Mouse (Mus musculus): ENCODE data around the gene Kcnn1. TPM values are rescaled to one million over a fixed set of nuclear protein-coding genes. Genes with fewer than 3 reads are reported as not detected.

Gene Kcnn1
- total and polyA plus RNA-seq, 3 experiments, result 0.03 to 0.22 TPM; not detected in 1

GRCm38 (mm10) chr8:70873364-70873985, 10.4 kb upstream of the Kcnn1 start, which contains the start of gene Ccdc124:
Ccdc124 (minus strand) TSS chr8:70873935.
- peaks cover 7% of the 10 kb centered on the region; the same call in 1 of the 2 replicates for H3K27me3 ChIP-seq (ENCODE audit: insufficient read depth, low read length)
- H3K36me3 ChIP-seq (replicated peaks), result peaks cover 33% of the 10 kb centered on the region
- H3K4me3 ChIP-seq (ENCODE audit: low read depth, low read length), result peak within 1 kb of the TSS; percentile 86
- H3K4me1 ChIP-seq (ENCODE audit: insufficient read depth, low read depth, low read length), result peaks cover 44% of the 10 kb centered on the region
- ATAC-seq (ENCODE audit: extremely low read depth, insufficient number of reproducible peaks, low FRiP score, poor library complexity, severe bottlenecking) (peak; percentile 77), DNase-seq (ENCODE audit: low spot score) (peak; percentile 92)
- no peaks in the 10 kb centered on the region for H3K9me3 ChIP-seq (replicated peaks)
- TF ChIP-seq GATA1 (IDR thresholded peaks at IDR 0.05; ENCODE audit: borderline replicate concordance, low read length) (no peak), GATA2 (IDR thresholded peaks at IDR 0.05; ENCODE audit: borderline replicate concordance, low read depth, low read length) (no peak), POLR2AphosphoS5 (IDR thresholded peaks at IDR 0.05; ENCODE audit: insufficient replicate concordance, low read depth, low read length) (no peak), CTCF (IDR thresholded peaks at IDR 0.05; ENCODE audit: low read depth, low read length) (peak; percentile 76), TAL1 (conservative IDR thresholded peaks at IDR 0.05; ENCODE audit: low read depth, low read length) (no peak)

DNA sequence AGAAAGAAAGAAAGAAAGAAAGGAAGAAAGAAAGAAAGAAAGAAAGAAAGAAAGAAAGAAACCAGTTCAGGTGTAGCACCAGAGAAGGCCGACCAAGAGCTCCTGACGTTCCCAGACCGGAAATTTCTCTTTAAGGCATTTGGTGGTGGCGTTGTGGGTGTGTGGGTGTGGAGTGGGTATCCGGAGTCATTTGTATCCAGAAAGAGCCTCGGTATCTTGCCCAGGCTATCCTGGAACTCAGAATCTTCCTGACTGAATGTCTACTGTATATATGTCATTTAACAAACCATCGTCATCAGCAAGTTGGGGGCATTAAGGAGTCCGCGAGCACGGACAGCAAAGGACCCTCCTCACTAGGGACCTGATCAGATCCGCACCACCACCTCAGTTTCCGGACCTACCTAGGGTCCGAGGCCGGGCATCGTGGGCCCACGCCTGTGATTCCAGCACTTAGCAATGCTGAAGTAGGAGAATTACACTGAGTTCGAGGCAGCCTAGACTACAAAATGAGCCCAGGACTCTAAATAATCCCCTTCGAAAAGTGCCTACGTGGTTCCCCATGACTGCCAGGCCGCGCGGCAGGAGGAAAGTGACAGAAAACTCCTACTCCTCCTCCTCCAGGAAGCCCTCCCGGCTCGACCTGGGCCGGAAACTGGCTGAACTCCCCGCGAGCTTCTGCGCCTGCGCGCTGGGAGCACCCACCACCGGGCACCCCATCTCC, 9.7 kb upstream of the Kcnn1 start:
- DNase-seq (ENCODE audit: low spot score) (no peak), ATAC-seq (ENCODE audit: extremely low read depth, insufficient number of reproducible peaks, low FRiP score, poor library complexity, severe bottlenecking) (no peak)
- no peak for TF ChIP-seq CTCF (IDR thresholded peaks at IDR 0.05; ENCODE audit: low read depth, low read length)
- TF ChIP-seq TAL1 (conservative IDR thresholded peaks at IDR 0.05; ENCODE audit: low read depth, low read length), result no peak
- no peak for TF ChIP-seq GATA1 (IDR thresholded peaks at IDR 0.05; ENCODE audit: borderline replicate concordance, low read length)
- no peak for TF ChIP-seq POLR2AphosphoS5 (IDR thresholded peaks at IDR 0.05; ENCODE audit: insufficient replicate concordance, low read depth, low read length)
- Histone ChIP-seq H3K9me3 (replicated peaks) (no peaks in the 10 kb centered on the region), H3K4me3 (ENCODE audit: low read depth, low read length) (peak overlapping the region; percentile 86), H3K4me1 (ENCODE audit: insufficient read depth, low read depth, low read length) (peaks cover 47% of the 10 kb centered on the region), H3K36me3 (replicated peaks) (peaks cover 40% of the 10 kb centered on the region), H3K27me3 (ENCODE audit: insufficient read depth, low read length) (no peaks in the 10 kb centered on the region)

DNA sequence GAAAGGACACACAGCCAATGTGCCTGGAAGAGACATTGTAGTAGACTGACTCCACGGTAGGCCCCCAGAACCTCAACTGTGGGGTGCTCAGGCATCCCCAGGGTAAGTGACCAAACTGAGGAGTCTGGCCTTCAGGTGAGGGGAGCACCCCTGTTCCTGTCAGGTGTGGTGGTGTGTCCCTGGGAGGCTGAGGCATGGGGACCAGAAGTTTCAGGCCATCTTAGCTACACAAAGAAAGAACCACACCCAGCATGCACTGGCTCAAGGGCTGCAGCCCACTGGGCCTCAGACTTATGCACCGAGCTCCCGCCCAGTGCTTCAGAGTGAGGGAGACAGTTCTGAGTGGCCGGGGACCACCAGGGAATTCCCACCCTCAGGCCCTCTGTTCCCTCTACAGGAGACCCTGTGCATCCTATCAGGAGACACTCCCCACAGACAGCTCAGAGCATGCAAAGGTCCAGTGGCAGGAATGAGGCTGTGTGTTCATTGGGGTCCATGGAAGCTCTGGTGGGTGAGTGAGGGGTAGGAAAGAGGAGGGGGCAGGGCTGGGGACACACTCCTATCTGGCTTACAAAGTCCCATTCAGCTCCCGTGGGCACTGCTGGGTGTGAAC, 8.2 kb upstream of the Kcnn1 start:
- H3K4me1 ChIP-seq (ENCODE audit: insufficient read depth, low read depth, low read length), result peaks cover 51% of the 10 kb centered on the region
- no peak for ATAC-seq (ENCODE audit: extremely low read depth, insufficient number of reproducible peaks, low FRiP score, poor library complexity, severe bottlenecking)

DNA sequence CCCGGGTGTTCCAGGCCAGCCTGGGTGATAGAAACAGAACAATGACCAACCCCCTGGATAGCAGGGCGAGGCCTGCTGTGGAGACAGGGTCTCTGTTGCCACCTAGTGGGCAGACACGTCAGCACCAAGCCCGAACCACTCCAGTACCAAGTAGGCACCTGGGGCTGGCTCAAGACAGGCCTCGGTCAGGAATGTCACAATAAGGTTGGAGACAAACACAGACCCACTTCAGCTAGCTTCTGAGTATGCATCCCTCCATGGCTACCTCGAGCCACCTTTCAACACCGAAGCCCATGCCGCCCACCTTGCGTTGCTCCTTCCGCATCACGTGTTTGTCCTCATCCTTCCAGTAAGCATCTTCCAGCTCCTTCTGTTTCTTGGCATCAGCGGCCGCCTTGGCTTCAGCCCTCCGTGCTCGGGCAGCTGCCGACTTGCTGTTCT, 6.6 kb upstream of the Kcnn1 start:
- H3K4me1 ChIP-seq (ENCODE audit: insufficient read depth, low read depth, low read length), result peaks cover 68% of the 10 kb centered on the region
- H3K36me3 ChIP-seq (replicated peaks), result peaks cover 52% of the 10 kb centered on the region
- no peak overlapping the region for H3K4me3 ChIP-seq (ENCODE audit: low read depth, low read length)
- H3K9me3 ChIP-seq (replicated peaks), result no peaks in the 10 kb centered on the region
- ATAC-seq (ENCODE audit: extremely low read depth, insufficient number of reproducible peaks, low FRiP score, poor library complexity, severe bottlenecking), result no peak
- peak; percentile 81 for TF ChIP-seq CTCF (IDR thresholded peaks at IDR 0.05; ENCODE audit: low read depth, low read length)
- no peak for TF ChIP-seq POLR2AphosphoS5 (IDR thresholded peaks at IDR 0.05; ENCODE audit: insufficient replicate concordance, low read depth, low read length)
- TF ChIP-seq GATA2 (IDR thresholded peaks at IDR 0.05; ENCODE audit: borderline replicate concordance, low read depth, low read length), result no peak
- no peak for TF ChIP-seq TAL1 (conservative IDR thresholded peaks at IDR 0.05; ENCODE audit: low read depth, low read length)
- peaks cover 4% of the 10 kb centered on the region for H3K27me3 ChIP-seq (ENCODE audit: insufficient read depth, low read length)
- DNase-seq (ENCODE audit: low spot score), result peak; percentile 72

More for the DNA sequence above, 8.2 kb upstream of the Kcnn1 start:
- no peak for TF ChIP-seq CTCF (IDR thresholded peaks at IDR 0.05; ENCODE audit: low read depth, low read length)
- no peak for TF ChIP-seq GATA1 (IDR thresholded peaks at IDR 0.05; ENCODE audit: borderline replicate concordance, low read length)
- TF ChIP-seq GATA2 (IDR thresholded peaks at IDR 0.05; ENCODE audit: borderline replicate concordance, low read depth, low read length), result no peak
- no peak for TF ChIP-seq POLR2AphosphoS5 (IDR thresholded peaks at IDR 0.05; ENCODE audit: insufficient replicate concordance, low read depth, low read length)
- no peak for TF ChIP-seq TAL1 (conservative IDR thresholded peaks at IDR 0.05; ENCODE audit: low read depth, low read length)
- no peaks in the 10 kb centered on the region for H3K27me3 ChIP-seq (ENCODE audit: insufficient read depth, low read length)
- no peaks in the 10 kb centered on the region for H3K9me3 ChIP-seq (replicated peaks)
- H3K36me3 ChIP-seq (replicated peaks), result peaks cover 52% of the 10 kb centered on the region
- peak overlapping the region; percentile 61; the same call in 1 of the 2 replicates for H3K4me3 ChIP-seq (ENCODE audit: low read depth, low read length)
- no peak for DNase-seq (ENCODE audit: low spot score)

DNA sequence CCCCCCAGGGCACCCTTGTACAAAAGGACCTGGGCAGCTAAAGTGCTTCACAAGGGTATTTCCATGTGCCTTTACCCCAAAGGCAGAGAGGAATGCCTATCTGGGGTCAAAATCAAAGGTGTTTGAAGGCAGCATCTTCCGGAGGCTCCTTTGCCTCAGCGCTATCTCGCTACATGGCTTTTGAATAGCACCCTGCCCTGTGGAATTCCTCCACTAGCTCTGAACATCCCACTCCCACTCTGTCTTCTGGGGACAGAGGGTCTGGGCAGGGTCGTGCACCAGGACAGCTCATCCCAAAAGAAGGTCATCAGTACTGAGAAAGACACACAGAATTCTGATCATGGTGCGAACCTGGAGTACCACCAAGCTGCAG, 6.1 kb upstream of the Kcnn1 start:
- H3K36me3 ChIP-seq (replicated peaks), result peaks cover 52% of the 10 kb centered on the region
- H3K4me3 ChIP-seq (ENCODE audit: low read depth, low read length), result no peak overlapping the region
- H3K27me3 ChIP-seq (ENCODE audit: insufficient read depth, low read length), result peaks cover 9% of the 10 kb centered on the region
- ATAC-seq (ENCODE audit: extremely low read depth, insufficient number of reproducible peaks, low FRiP score, poor library complexity, severe bottlenecking), result no peak
- no peak for DNase-seq (ENCODE audit: low spot score)
- TF ChIP-seq GATA1 (IDR thresholded peaks at IDR 0.05; ENCODE audit: borderline replicate concordance, low read length) (no peak), POLR2AphosphoS5 (IDR thresholded peaks at IDR 0.05; ENCODE audit: insufficient replicate concordance, low read depth, low read length) (no peak), TAL1 (conservative IDR thresholded peaks at IDR 0.05; ENCODE audit: low read depth, low read length) (no peak), CTCF (IDR thresholded peaks at IDR 0.05; ENCODE audit: low read depth, low read length) (no peak), GATA2 (IDR thresholded peaks at IDR 0.05; ENCODE audit: borderline replicate concordance, low read depth, low read length) (no peak)
- peaks cover 69% of the 10 kb centered on the region for H3K4me1 ChIP-seq (ENCODE audit: insufficient read depth, low read depth, low read length)
- no peaks in the 10 kb centered on the region for H3K9me3 ChIP-seq (replicated peaks)
